In genomic region chr15:80731043-80731442, GRCm38 (mm10) we compare ENCODE assay signal across 32 mouse cellular contexts. TPM values are rescaled to one million over a fixed set of nuclear protein-coding genes. Genes with fewer than 3 reads are reported as not detected.
"Had no signal": no experiment of that assay in that cellular context is flagged by ENCODE, and none has a peak within 500 bp of the region (broad histone marks: within the 10 kb centered on the region; RNA-seq: fewer than 3 reads in every experiment).

No protein-coding gene starts in this region.

- ATAC-seq: hindbrain, embryonic 16.5 days; hindbrain, postnatal 0 days; inflammation-experienced regulatory T-cells, adult 6 months; intestine, embryonic 15.5 days; intestine, embryonic 16.5 days; intestine, postnatal 0 days had no signal

- H3K4me2 ChIP-seq: heart, embryonic 11.5 days; heart, embryonic 12.5 days; heart, embryonic 13.5 days; heart, embryonic 15.5 days; hindbrain, embryonic 12.5 days; hindbrain, embryonic 13.5 days; hindbrain, embryonic 14.5 days; hindbrain, embryonic 15.5 days; intestine, embryonic 15.5 days had no signal

- H3K9me3 ChIP-seq: heart, embryonic 12.5 days; heart, embryonic 13.5 days; heart, embryonic 15.5 days; hindbrain, embryonic 10.5 days; hindbrain, embryonic 12.5 days; hindbrain, embryonic 13.5 days; hindbrain, embryonic 15.5 days; intestine, embryonic 15.5 days had no signal

- H3K27me3 ChIP-seq: heart, embryonic 12.5 days; heart, embryonic 13.5 days; heart, embryonic 15.5 days; hindbrain, embryonic 12.5 days; hindbrain, embryonic 13.5 days; hindbrain, embryonic 15.5 days; intestine, embryonic 15.5 days had no signal

- H3K27ac ChIP-seq: heart, embryonic 13.5 days; heart, embryonic 15.5 days; hindbrain, embryonic 10.5 days; hindbrain, embryonic 12.5 days; hindbrain, embryonic 13.5 days; hindbrain, embryonic 14.5 days; hindbrain, embryonic 15.5 days; hindbrain, postnatal 0 days; intestine, embryonic 15.5 days; layer of hippocampus, adult 2 months; left cerebral cortex, adult 2 months had no signal

- H3K4me1 ChIP-seq: hindbrain, embryonic 12.5 days; hindbrain, embryonic 13.5 days; hindbrain, embryonic 15.5 days; intestine, embryonic 15.5 days had no signal

- H3K4me3 ChIP-seq: heart, embryonic 12.5 days; heart, embryonic 13.5 days; heart, embryonic 15.5 days; hindbrain, embryonic 10.5 days; hindbrain, embryonic 12.5 days; hindbrain, embryonic 13.5 days; hindbrain, embryonic 15.5 days; intestine, embryonic 15.5 days; layer of hippocampus, adult 2 months; left cerebral cortex, adult 2 months had no signal

- DNase-seq: heart, postnatal 10 days; heart, postnatal 14 days; heart, postnatal 36 days; heart, postnatal 4 days; kidney, adult 11 months; kidney, adult 18-20 months; kidney, adult 2 months; kidney, adult 9 months; kidney, postnatal 10 days; kidney, postnatal 14 days; kidney, postnatal 25 days; kidney, postnatal 36 days; kidney, postnatal 4 days; layer of hippocampus, adult 9-11 months; layer of hippocampus, postnatal 36 days had no signal

- H3K36me3 ChIP-seq: heart, embryonic 12.5 days; heart, embryonic 13.5 days; heart, embryonic 15.5 days; hindbrain, embryonic 10.5 days; hindbrain, embryonic 12.5 days; hindbrain, embryonic 13.5 days; hindbrain, embryonic 15.5 days; intestine, embryonic 15.5 days had no signal

- H3K9ac ChIP-seq: heart, embryonic 12.5 days; heart, embryonic 13.5 days; heart, embryonic 15.5 days; hindbrain, embryonic 12.5 days; hindbrain, embryonic 13.5 days; hindbrain, embryonic 14.5 days; hindbrain, embryonic 15.5 days; intestine, embryonic 15.5 days had no signal

RNA-seq across cellular contexts. Expression of gene Fam83f, which starts 59.4 kb away (rescaled TPM):
- total RNA-seq: layer of hippocampus, postnatal 36 days had no signal
- polyA plus RNA-seq: inflammation-experienced regulatory T-cells, adult 6 months had no signal
